Mouse (Mus musculus): ENCODE results near the gene Kifc3. TPM values are rescaled to one million over a fixed set of nuclear protein-coding genes. Genes with fewer than 3 reads are reported as not detected.

The Kifc3 gene
- polyA plus RNA-seq, 1 experiment from 2014 or later: 24.0 TPM

DNA sequence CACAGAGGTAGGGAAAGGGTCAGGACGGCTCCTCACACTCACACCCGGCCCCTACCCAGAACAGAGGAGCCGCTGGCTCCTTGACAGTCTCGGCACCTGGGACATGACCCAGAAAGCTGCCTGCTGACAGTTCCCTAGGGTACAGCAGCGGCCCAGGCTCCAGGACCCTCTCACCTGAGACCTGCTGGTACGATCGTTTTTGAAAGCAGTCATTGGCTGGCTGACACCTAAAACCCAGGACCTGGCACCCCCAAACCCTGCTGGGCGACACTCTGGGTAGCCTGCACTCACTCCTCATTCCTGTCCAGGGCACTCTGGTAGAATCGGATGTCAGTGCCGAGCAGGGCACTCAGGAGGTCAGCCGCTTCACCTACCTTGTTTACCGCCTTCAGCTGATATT, 65.4 kb downstream of the Kifc3 start:
- no peak for ATAC-seq
- Histone ChIP-seq H3K9ac (ENCODE audit: low read depth, low read length) (peak overlapping the region; percentile 59), H3K36me3 (ENCODE audit: control insufficient read depth, insufficient read depth, low read length) (peaks cover 8% of the 10 kb centered on the region), H3K4me3 (ENCODE audit: low read length) (no peak overlapping the region; the same call in 1 of the 2 replicates), H3K27me3 (replicated peaks; ENCODE audit: control insufficient read depth, insufficient read depth, low read length) (no peaks in the 10 kb centered on the region), H3K27ac (ENCODE audit: low read depth, low read length) (no peak overlapping the region), H3K9me3 (ENCODE audit: control insufficient read depth, low read length) (no peaks in the 10 kb centered on the region), H3K4me1 (ENCODE audit: control insufficient read depth, insufficient read depth, low read depth, low read length) (peaks cover 31% of the 10 kb centered on the region), H3K4me2 (ENCODE audit: low read length) (peak overlapping the region; percentile 53)
- 32% methylated on average over 12 of the region's 12 CpGs for WGBS

DNA sequence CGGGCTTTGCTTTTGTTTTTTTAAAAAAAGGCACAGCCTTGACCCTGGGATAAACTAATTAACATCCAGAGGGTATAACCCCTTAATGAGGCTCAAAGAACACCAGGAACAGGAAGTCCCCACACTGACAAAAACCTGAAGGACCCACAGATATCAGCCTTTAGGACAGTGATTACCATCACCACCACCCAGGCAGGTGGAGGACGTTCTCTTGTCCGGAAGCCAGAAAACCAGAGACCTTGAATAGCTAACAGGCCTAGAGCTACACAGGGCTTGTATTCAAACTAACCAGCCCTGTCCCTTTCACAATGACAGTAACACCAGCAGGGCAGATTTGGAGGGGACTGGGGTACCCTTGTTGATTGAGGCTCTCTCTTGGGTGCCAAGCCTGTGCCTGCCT, 66.4 kb downstream of the Kifc3 start:
- H3K4me2 ChIP-seq (ENCODE audit: low read length): no peak overlapping the region

DNA sequence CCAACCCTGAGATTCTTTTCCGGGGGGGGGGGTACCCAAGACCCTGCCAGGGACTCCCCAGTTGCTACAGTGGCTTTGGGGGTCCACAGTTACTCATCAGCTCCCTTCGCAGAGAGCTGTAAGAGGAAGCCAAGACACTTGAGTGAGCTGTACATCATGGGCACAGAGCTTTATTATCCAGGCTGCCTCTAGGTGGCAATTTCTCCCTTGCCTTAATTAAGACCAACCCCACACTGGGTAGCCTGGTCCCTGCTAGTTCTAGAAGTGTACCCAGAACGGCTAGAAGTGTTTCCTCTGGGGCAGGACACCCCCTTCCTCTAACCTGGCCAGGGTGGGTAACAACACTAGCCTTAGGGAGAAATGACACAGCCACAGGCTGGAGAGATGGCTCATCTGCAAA, 67.4 kb downstream of the Kifc3 start:
- Histone ChIP-seq H3K27me3 (replicated peaks; ENCODE audit: control insufficient read depth, insufficient read depth, low read length) (no peaks in the 10 kb centered on the region), H3K4me2 (ENCODE audit: low read length) (no peak overlapping the region), H3K4me1 (ENCODE audit: control insufficient read depth, insufficient read depth, low read depth, low read length) (peaks cover 20% of the 10 kb centered on the region), H3K36me3 (ENCODE audit: control insufficient read depth, insufficient read depth, low read length) (peaks cover 12% of the 10 kb centered on the region), H3K4me3 (ENCODE audit: low read length) (no peak overlapping the region), H3K9ac (ENCODE audit: low read depth, low read length) (no peak overlapping the region), H3K27ac (ENCODE audit: low read depth, low read length) (no peak overlapping the region), H3K9me3 (ENCODE audit: control insufficient read depth, low read length) (no peaks in the 10 kb centered on the region)
- 33% methylated on average over 3 of the region's 3 CpGs for WGBS
- peak; percentile 48; the same call in 1 of the 2 replicates for ATAC-seq

More for the DNA sequence above, 66.4 kb downstream of the Kifc3 start:
- Histone ChIP-seq H3K27me3 (replicated peaks; ENCODE audit: control insufficient read depth, insufficient read depth, low read length) (no peaks in the 10 kb centered on the region), H3K4me3 (ENCODE audit: low read length) (no peak overlapping the region), H3K9me3 (ENCODE audit: control insufficient read depth, low read length) (no peaks in the 10 kb centered on the region), H3K9ac (ENCODE audit: low read depth, low read length) (no peak overlapping the region), H3K27ac (ENCODE audit: low read depth, low read length) (no peak overlapping the region), H3K4me1 (ENCODE audit: control insufficient read depth, insufficient read depth, low read depth, low read length) (peaks cover 24% of the 10 kb centered on the region), H3K36me3 (ENCODE audit: control insufficient read depth, insufficient read depth, low read length) (peaks cover 12% of the 10 kb centered on the region)
- WGBS: 86% methylated on average over 3 of the region's 3 CpGs
- ATAC-seq: no peak

DNA sequence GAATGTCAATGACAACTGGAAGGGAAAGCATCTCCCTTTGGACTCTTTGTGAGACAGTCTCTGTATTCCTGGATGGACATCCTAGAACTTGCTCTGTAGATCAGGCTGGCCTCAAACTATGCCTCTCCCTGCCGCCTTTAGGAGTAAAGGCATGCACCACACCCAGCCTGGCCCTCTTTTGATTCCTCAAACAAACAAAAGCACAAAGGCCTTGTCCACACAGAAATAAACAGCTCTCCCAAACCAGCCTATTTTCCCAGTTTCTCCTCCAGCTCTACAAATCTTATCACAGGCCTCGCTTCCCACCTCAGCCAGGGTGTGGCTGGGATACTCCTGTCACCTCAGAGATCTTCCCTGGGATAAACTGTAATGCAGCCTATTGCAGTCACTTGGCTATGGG, 68.4 kb downstream of the Kifc3 start:
- 79% methylated on average over 2 of the region's 2 CpGs for WGBS
- Histone ChIP-seq H3K27ac (ENCODE audit: low read depth, low read length) (no peak overlapping the region), H3K4me1 (ENCODE audit: control insufficient read depth, insufficient read depth, low read depth, low read length) (peaks cover 20% of the 10 kb centered on the region), H3K9me3 (ENCODE audit: control insufficient read depth, low read length) (no peaks in the 10 kb centered on the region), H3K9ac (ENCODE audit: low read depth, low read length) (no peak overlapping the region), H3K36me3 (ENCODE audit: control insufficient read depth, insufficient read depth, low read length) (peaks cover 12% of the 10 kb centered on the region), H3K27me3 (replicated peaks; ENCODE audit: control insufficient read depth, insufficient read depth, low read length) (no peaks in the 10 kb centered on the region), H3K4me3 (ENCODE audit: low read length) (no peak overlapping the region), H3K4me2 (ENCODE audit: low read length) (no peak overlapping the region)
- ATAC-seq: no peak

DNA sequence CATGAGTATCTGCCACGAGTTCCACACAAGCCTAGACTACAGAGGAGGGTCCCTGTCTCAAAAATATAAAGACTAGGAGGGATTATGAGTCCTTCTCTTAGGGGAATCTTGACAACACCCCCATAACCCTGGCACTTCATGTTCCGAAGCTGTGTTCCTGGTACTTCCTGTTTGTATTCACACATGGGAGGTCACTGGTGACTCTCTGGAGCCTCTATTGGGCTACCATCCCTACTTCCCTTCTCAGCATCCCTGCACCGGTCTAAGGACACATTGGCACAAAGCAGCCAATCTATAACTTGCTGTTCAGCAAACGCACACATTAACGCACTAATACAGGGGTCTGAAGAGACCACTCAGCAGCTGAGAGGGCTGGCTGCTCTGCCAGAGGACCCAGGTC, 70.6 kb downstream of the Kifc3 start:
- H3K4me2 ChIP-seq (ENCODE audit: low read length): no peak overlapping the region
- peaks cover 12% of the 10 kb centered on the region for H3K36me3 ChIP-seq (ENCODE audit: control insufficient read depth, insufficient read depth, low read length)
- H3K27ac ChIP-seq (ENCODE audit: low read depth, low read length): no peak overlapping the region
- no peak overlapping the region for H3K4me3 ChIP-seq (ENCODE audit: low read length)
- ATAC-seq: no peak
- no peak overlapping the region for H3K9ac ChIP-seq (ENCODE audit: low read depth, low read length)
- WGBS: 84% methylated on average over 5 of the region's 5 CpGs
- peaks cover under 1% of the 10 kb centered on the region; the same call in 1 of the 2 replicates for H3K4me1 ChIP-seq (ENCODE audit: control insufficient read depth, insufficient read depth, low read depth, low read length)
- H3K27me3 ChIP-seq (replicated peaks; ENCODE audit: control insufficient read depth, insufficient read depth, low read length): no peaks in the 10 kb centered on the region
- no peaks in the 10 kb centered on the region for H3K9me3 ChIP-seq (ENCODE audit: control insufficient read depth, low read length)

DNA sequence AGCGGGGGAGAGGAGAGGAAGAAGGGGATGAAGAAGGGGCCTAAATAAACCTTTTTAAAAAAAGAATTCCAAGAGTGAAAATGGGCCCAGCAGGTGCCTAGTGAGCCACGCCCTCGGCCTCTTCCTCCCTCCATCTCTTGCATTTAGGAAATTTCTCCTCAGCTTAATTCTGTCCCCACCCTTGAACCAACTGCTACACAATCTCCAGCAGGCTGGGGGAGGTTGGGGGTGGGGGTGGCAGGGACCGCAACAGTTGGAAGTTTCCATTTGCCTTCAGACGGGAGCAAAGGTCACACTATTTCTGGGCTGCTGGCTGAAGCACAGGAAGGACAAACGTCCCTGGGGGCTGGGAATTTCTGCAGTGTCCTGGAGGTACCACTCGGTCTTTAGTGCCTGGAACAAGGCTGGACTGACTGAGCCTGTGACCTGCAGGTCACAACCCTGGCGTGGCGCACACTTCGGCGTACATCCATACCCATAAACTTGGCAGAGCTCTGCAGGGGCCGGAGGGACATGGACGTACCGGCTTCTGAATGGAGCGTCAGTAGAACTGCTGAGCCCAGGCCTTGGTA, 71.6 kb downstream of the Kifc3 start:
- ATAC-seq: no peak
- Histone ChIP-seq H3K9ac (ENCODE audit: low read depth, low read length) (no peak overlapping the region), H3K27ac (ENCODE audit: low read depth, low read length) (no peak overlapping the region), H3K27me3 (replicated peaks; ENCODE audit: control insufficient read depth, insufficient read depth, low read length) (no peaks in the 10 kb centered on the region), H3K4me3 (ENCODE audit: low read length) (no peak overlapping the region), H3K9me3 (ENCODE audit: control insufficient read depth, low read length) (no peaks in the 10 kb centered on the region), H3K36me3 (ENCODE audit: control insufficient read depth, insufficient read depth, low read length) (peaks cover 12% of the 10 kb centered on the region; the same call in 1 of the 2 replicates), H3K4me2 (ENCODE audit: low read length) (no peak overlapping the region), H3K4me1 (ENCODE audit: control insufficient read depth, insufficient read depth, low read depth, low read length) (no peaks in the 10 kb centered on the region; the same call in 1 of the 2 replicates)
- WGBS: 69% methylated on average over 15 of the region's 15 CpGs

DNA sequence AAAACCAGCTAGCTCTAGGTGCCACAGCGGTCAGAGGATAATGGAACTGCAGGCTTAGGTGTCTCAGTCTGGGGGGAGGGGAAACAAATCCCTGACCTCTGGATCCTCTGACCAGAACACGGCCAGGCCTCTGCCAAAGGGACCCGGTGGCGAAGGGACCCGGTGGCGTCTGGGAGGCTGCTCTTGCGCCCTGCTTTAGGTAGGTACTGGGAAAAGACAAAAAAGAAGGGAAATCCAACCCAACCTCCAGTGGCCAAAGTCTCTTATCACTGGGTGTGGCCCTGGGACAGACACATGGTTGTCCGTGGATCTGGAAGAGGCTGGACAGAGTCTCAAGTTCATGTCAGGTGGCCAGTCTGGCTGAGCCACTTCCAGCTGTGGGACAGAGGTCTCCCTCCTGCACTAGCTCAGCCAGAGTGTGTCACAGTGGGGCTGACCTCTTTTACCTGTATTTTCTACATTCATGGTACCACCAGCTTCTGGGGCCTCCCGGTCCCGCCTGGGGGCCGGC, 73.8 kb downstream of the Kifc3 start:
- H3K4me3 ChIP-seq (ENCODE audit: low read length): no peak overlapping the region
- peaks cover 13% of the 10 kb centered on the region for H3K36me3 ChIP-seq (ENCODE audit: control insufficient read depth, insufficient read depth, low read length)
- no peak overlapping the region for H3K27ac ChIP-seq (ENCODE audit: low read depth, low read length)
- H3K4me1 ChIP-seq (ENCODE audit: control insufficient read depth, insufficient read depth, low read depth, low read length): no peaks in the 10 kb centered on the region
- no peaks in the 10 kb centered on the region for H3K9me3 ChIP-seq (ENCODE audit: control insufficient read depth, low read length)
- 93% methylated on average over 11 of the region's 11 CpGs for WGBS
- H3K9ac ChIP-seq (ENCODE audit: low read depth, low read length): no peak overlapping the region
- H3K27me3 ChIP-seq (replicated peaks; ENCODE audit: control insufficient read depth, insufficient read depth, low read length): no peaks in the 10 kb centered on the region
- ATAC-seq: no peak
- no peak overlapping the region for H3K4me2 ChIP-seq (ENCODE audit: low read length)

DNA sequence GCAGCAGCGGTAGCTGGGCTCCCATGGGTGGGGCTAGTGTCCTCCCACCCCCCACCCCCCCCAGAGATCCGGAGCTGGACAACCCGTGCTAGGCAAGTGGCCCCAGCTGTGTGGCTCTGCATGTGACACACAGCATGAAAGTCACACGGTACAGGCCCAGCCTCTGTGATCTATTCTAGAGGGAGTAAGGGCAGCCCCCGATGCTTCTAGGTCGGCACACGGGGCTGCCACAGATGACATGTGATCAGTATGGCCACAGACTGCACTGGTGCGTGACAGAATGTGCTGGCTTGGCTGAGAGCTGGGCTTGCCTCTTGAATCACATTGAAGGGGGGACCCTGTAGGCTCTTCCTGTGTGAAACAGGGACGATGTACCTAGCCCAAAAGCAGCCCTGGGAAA, 75.0 kb downstream of the Kifc3 start:
- H3K9ac ChIP-seq (ENCODE audit: low read depth, low read length): no peak overlapping the region
- H3K4me1 ChIP-seq (ENCODE audit: control insufficient read depth, insufficient read depth, low read depth, low read length): no peaks in the 10 kb centered on the region
- H3K9me3 ChIP-seq (ENCODE audit: control insufficient read depth, low read length): no peaks in the 10 kb centered on the region
- H3K4me3 ChIP-seq (ENCODE audit: low read length): no peak overlapping the region
- peaks cover 11% of the 10 kb centered on the region for H3K36me3 ChIP-seq (ENCODE audit: control insufficient read depth, insufficient read depth, low read length)
- H3K27ac ChIP-seq (ENCODE audit: low read depth, low read length): no peak overlapping the region
- no peaks in the 10 kb centered on the region for H3K27me3 ChIP-seq (replicated peaks; ENCODE audit: control insufficient read depth, insufficient read depth, low read length)
- 0 out of 2 replicates have a peak, but pooled peaks have one; percentile 20 for ATAC-seq
- 57% methylated on average over 9 of the region's 9 CpGs for WGBS
- no peak overlapping the region for H3K4me2 ChIP-seq (ENCODE audit: low read length)

DNA sequence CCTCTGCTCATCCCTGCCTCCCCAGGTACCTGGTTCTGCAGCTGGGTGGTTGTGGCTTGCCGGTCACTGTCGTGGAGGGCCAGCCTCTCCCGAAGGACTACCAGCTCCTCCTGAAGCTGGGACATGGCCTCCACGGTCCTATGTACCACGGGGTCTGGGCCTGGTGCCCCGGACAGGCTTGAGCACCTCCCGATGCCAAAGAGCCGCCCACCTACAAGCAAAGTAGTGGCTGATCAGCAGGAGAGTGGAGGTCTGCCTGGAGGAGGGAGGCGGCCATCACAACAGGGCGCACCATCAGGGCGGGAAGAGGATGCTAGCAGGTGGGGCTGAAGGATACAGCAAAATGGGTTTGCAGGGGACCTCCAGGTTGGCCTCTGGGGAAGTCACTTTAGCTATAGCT, 76.1 kb downstream of the Kifc3 start:
- Histone ChIP-seq H3K27me3 (replicated peaks; ENCODE audit: control insufficient read depth, insufficient read depth, low read length) (no peaks in the 10 kb centered on the region), H3K4me1 (ENCODE audit: control insufficient read depth, insufficient read depth, low read depth, low read length) (no peaks in the 10 kb centered on the region), H3K27ac (ENCODE audit: low read depth, low read length) (no peak overlapping the region), H3K36me3 (ENCODE audit: control insufficient read depth, insufficient read depth, low read length) (peaks cover 4% of the 10 kb centered on the region), H3K9me3 (ENCODE audit: control insufficient read depth, low read length) (no peaks in the 10 kb centered on the region), H3K4me3 (ENCODE audit: low read length) (no peak overlapping the region), H3K9ac (ENCODE audit: low read depth, low read length) (no peak overlapping the region), H3K4me2 (ENCODE audit: low read length) (no peak overlapping the region)
- WGBS: 88% methylated on average over 11 of the region's 11 CpGs
- ATAC-seq: no peak
